Mouse (Mus musculus) ES-E14 (cell line): ENCODE data around the gene Ubl4b. TPM values are rescaled to one million over a fixed set of nuclear protein-coding genes. Genes with fewer than 3 reads are reported as not detected.

Experiments used
- DNase-seq: peaks from one replicate; pipeline ENCODE4 v3.0.0-alpha.2; 2013; ENCODE audit warnings: low read depth, low spot score
- H3K27ac ChIP-seq: 2 replicates; pipeline ENCODE4 v1.5.1; 2012; ENCODE audit warnings: low read depth, mild to moderate bottlenecking, low read length, moderate library complexity, mixed read lengths; ENCODE audit not compliant: poor library complexity, insufficient read depth, severe bottlenecking
- H3K36me3 ChIP-seq: 2 replicates; pipeline ENCODE4 v1.6.1; 2012; ENCODE audit warnings: mild to moderate bottlenecking, low read length, moderate library complexity, mixed read lengths; ENCODE audit not compliant: control insufficient read depth, poor library complexity, insufficient read depth, severe bottlenecking
- H3K4me1 ChIP-seq, 2 experiments: fragments of 150-350 bp in 1 of 2; sonication (generic) in 1 of 2; 2 replicates each; pipeline ENCODE4 v1.6.1; 2012; ENCODE audit warnings: low read length in 2 of 2, mild to moderate bottlenecking in 1 of 2, mixed read lengths in 1 of 2; ENCODE audit not compliant: control insufficient read depth in 2 of 2, insufficient read depth in 2 of 2, poor library complexity in 1 of 2
- H3K4me3 ChIP-seq, 2 experiments: fragments of 150-350 bp in 1 of 2; sonication (generic) in 1 of 2; 2 replicates each; pipeline ENCODE4 v1.5.1; 2012; ENCODE audit warnings: low read length in 2 of 2, low read depth in 1 of 2, mild to moderate bottlenecking in 1 of 2, mixed read lengths in 1 of 2; ENCODE audit not compliant: insufficient read depth in 1 of 2, poor library complexity in 1 of 2, severe bottlenecking in 1 of 2
- H3K9ac ChIP-seq: 2 replicates; pipeline ENCODE4 v1.6.1; 2012; ENCODE audit warnings: low read depth, mild to moderate bottlenecking, low read length, mixed read lengths; ENCODE audit not compliant: poor library complexity, insufficient read depth, severe bottlenecking
- H3K9me3 ChIP-seq: fragments of 150-350 bp; sonication (generic); 2 replicates; pipeline ENCODE4 v1.6.1; 2012; ENCODE audit warnings: low read depth, mild to moderate bottlenecking, low read length; ENCODE audit not compliant: control insufficient read depth, insufficient read depth
- CHD2 ChIP-seq: IDR thresholded peaks from 2 replicates; pipeline ENCODE4 v1.6.1; 2014; ENCODE audit warnings: mild to moderate bottlenecking, low read depth, low read length, inconsistent platforms
- HCFC1 ChIP-seq: IDR thresholded peaks from 2 replicates; pipeline ENCODE4 v1.6.1; 2012; ENCODE audit warnings: low read length, inconsistent platforms, borderline replicate concordance; ENCODE audit not compliant: insufficient read depth
- MAFK ChIP-seq: IDR thresholded peaks from 2 replicates; pipeline ENCODE4 v1.6.1; 2014; ENCODE audit warnings: mild to moderate bottlenecking, low read depth, low read length, inconsistent platforms; ENCODE audit not compliant: insufficient read depth
- ZC3H11A ChIP-seq: IDR thresholded peaks from 2 replicates; pipeline ENCODE4 v1.6.1; 2012; ENCODE audit warnings: low read depth, mild to moderate bottlenecking, inconsistent platforms, low read length, borderline replicate concordance
- ZNF384 ChIP-seq: IDR thresholded peaks from 2 replicates; pipeline ENCODE4 v1.6.1; 2012; ENCODE audit warnings: low read depth, low read length, inconsistent platforms
- in situ Hi-C, 2 experiments: fragments of 600-800 bp; cut with MboI; formaldehyde crosslinking; loops; one replicate each; pipeline ENCODE4 v1.15.1; 2025; ENCODE audit warnings: low sequenced_read_pairs in 2 of 2, inconsistent platforms in 1 of 2; ENCODE audit not compliant: unreplicated experiment in 2 of 2
- total RNA-seq: library from RNA; depleted of rRNA; stranded (reverse); fragments of 300-350 nt; gene quantifications from 2 replicates; pipeline ENCODE4 v1.2.3, GENCODE M21; 2012

Ubl4b gene
- total RNA-seq, 1 experiment: not detected

- DNase-seq: no peak
- Histone ChIP-seq H3K36me3 (no peaks in the 10 kb centered on the region), H3K27ac (no peak overlapping the region), H3K9ac (peak overlapping the region; percentile 27; the same call in 1 of the 2 replicates), H3K9me3 (no peaks in the 10 kb centered on the region), H3K4me3 (peak overlapping the region; percentile 26 to 56), H3K4me1 (no peaks in the 10 kb centered on the region)
- in situ Hi-C loops: no loop called here
- no peak for TF ChIP-seq HCFC1
- no peak for TF ChIP-seq CHD2
- no peak for TF ChIP-seq ZC3H11A
- no peak for TF ChIP-seq MAFK
- TF ChIP-seq ZNF384: no peak
These were observed 28.2 kb upstream of the Ubl4b start for GRCm38 (mm10) chr3:107582875-107583767.

DNA sequence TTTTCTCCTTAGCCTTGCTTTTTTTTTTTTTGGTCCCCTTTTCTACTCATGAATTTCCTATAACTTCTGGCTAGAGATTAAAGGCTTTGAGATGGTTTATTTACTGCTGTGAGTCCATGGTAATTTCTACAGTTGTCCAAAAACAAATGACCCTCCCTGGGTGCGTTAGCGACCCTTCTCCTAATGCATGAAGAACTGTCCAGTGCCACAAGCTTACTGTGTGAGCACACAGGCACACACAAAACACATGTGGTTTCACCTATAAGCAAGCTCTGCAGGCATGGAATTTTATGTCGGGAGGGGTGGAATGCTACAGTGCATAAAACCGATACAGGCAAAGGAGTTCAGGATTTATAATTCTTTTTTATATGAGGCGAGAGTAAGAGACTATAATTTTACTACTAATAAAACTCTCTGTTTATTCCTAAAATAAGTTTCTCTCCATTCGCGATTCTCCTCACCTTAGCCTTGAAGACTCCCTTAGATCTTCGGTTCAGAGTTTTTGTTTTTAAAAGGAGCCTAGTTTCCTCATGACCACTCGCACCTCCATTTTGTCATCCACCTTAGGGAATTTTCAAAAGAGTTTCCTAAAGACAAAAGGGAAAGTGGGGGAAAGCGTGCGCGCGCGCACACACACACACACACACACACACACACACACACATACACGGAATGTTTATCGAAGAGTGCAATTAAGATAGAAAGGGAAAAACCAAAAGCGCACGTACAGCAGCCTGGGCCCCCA is 27.4 kb upstream of the Ubl4b start:
- Histone ChIP-seq H3K4me1 (no peaks in the 10 kb centered on the region), H3K4me3 (peak overlapping the region; percentile 26 to 56), H3K27ac (no peak overlapping the region), H3K9me3 (no peaks in the 10 kb centered on the region), H3K9ac (no peak overlapping the region; the same call in 1 of the 2 replicates), H3K36me3 (no peaks in the 10 kb centered on the region)
- no peak for DNase-seq
- no peak for TF ChIP-seq MAFK
- TF ChIP-seq CHD2: no peak
- no peak for TF ChIP-seq ZC3H11A
- TF ChIP-seq ZNF384: no peak
- TF ChIP-seq HCFC1: no peak
- in situ Hi-C loops: no loop called here

- Histone ChIP-seq H3K9ac (no peak overlapping the region), H3K9me3 (no peaks in the 10 kb centered on the region), H3K36me3 (no peaks in the 10 kb centered on the region), H3K4me3 (no peak overlapping the region), H3K27ac (no peak overlapping the region), H3K4me1 (no peaks in the 10 kb centered on the region)
- no peak for DNase-seq
- in situ Hi-C loops: no loop called here
- no peak for TF ChIP-seq HCFC1
- no peak for TF ChIP-seq CHD2
- no peak for TF ChIP-seq ZC3H11A
- no peak for TF ChIP-seq MAFK
- TF ChIP-seq ZNF384: no peak
These were observed 26.5 kb upstream of the Ubl4b start for GRCm38 (mm10) chr3:107581103-107582010.

DNA sequence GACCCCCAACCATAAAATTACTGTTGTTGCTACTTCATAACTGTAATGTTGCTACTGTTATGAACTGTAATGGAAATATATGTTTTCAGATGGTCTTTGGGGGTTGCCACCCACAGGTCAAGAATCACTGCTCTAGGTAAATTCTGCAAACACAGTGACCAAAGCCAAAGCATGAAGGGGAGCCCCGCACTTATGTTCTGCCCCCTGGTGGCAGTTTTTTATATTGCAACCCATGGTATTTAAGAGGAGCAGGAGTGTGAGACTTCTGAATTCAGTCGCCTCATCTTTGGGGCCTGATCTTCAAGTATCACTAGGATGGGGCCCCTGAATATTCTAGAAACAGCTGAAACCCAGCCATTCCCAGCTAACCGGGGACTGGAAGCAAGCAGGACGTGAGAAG is 24.6 kb upstream of the Ubl4b start:
- Histone ChIP-seq H3K4me1 (no peaks in the 10 kb centered on the region), H3K36me3 (no peaks in the 10 kb centered on the region)
- peak; percentile 74 for DNase-seq

More for the DNA sequence above, 24.6 kb upstream of the Ubl4b start:
- in situ Hi-C loops: loop anchor here in 1 of 2 experiments (10.0 kb wide), 1 partner anchor 345 kb away; the partner anchor contains the start of genes A630076J17Rik and Prok1
- Histone ChIP-seq H3K4me3 (no peak overlapping the region), H3K9me3 (no peaks in the 10 kb centered on the region), H3K9ac (no peak overlapping the region), H3K27ac (no peak overlapping the region)
- TF ChIP-seq ZC3H11A: peak; percentile 18; the same call in 1 of the 2 replicates
- no peak for TF ChIP-seq CHD2
